In genomic region chr12:87021040-87021439, GRCm38 (mm10) we compare ENCODE assay signal across 21 mouse cellular contexts. TPM values are rescaled to one million over a fixed set of nuclear protein-coding genes. Genes with fewer than 3 reads are reported as not detected.
DNase-seq lines count a peak whose midpoint lies in the region; ATAC-seq lines count a peak whose summit lies in the region.
"Had no signal": no experiment of that assay in that cellular context is flagged by ENCODE, and none has a peak within 500 bp of the region (broad histone marks: within the 10 kb centered on the region; RNA-seq: fewer than 3 reads in every experiment).

Gene Tmem63c, plus strand, starts transcription at chr12:87021340.

- no peaks in the 10 kb centered on the region for H3K4me1 ChIP-seq in hindbrain, embryonic 14.5 days (replicated peaks; ENCODE audit: control insufficient read depth, insufficient read depth, low read length)
- peaks cover 1% of the 10 kb centered on the region for H3K4me1 ChIP-seq in hindbrain, embryonic 10.5 days (replicated peaks)
- H3K4me1 ChIP-seq in midbrain, embryonic 15.5 days, result peaks cover 2% of the 10 kb centered on the region; the same call in 1 of the 2 replicates
- peaks cover 1% of the 10 kb centered on the region for H3K4me1 ChIP-seq in midbrain, embryonic 10.5 days
- H3K4me1 ChIP-seq in intestine, embryonic 16.5 days (ENCODE audit: control insufficient read depth, insufficient read depth, low read length), result 0 out of 2 replicates have a peak, but pooled peaks cover 1% of the 10 kb centered on the region
- H3K4me1 ChIP-seq: embryonic facial prominence, embryonic 13.5 days; heart, embryonic 12.5 days; kidney, embryonic 15.5 days; neural tube, embryonic 13.5 days had no signal

- no peak within 1 kb of the TSS for H3K4me2 ChIP-seq in hindbrain, embryonic 14.5 days (replicated peaks)
- H3K4me2 ChIP-seq in midbrain, embryonic 15.5 days, result no peak within 1 kb of the TSS
- no peak within 1 kb of the TSS for H3K4me2 ChIP-seq in intestine, embryonic 16.5 days (ENCODE audit: low read depth, low read length)
- H3K4me2 ChIP-seq: embryonic facial prominence, embryonic 13.5 days; heart, embryonic 12.5 days; kidney, embryonic 15.5 days; liver, embryonic 13.5 days; neural tube, embryonic 13.5 days had no signal

- H3K36me3 ChIP-seq in hindbrain, embryonic 14.5 days (replicated peaks; ENCODE audit: control insufficient read depth, insufficient read depth), result no peaks in the 10 kb centered on the region
- no peaks in the 10 kb centered on the region for H3K36me3 ChIP-seq in hindbrain, embryonic 10.5 days
- H3K36me3 ChIP-seq in midbrain, embryonic 15.5 days (replicated peaks), result no peaks in the 10 kb centered on the region
- no peaks in the 10 kb centered on the region for H3K36me3 ChIP-seq in midbrain, embryonic 10.5 days
- H3K36me3 ChIP-seq in intestine, embryonic 16.5 days (ENCODE audit: control insufficient read depth, insufficient read depth, low read length), result no peaks in the 10 kb centered on the region
- H3K36me3 ChIP-seq: embryonic facial prominence, embryonic 13.5 days; heart, embryonic 12.5 days; kidney, embryonic 15.5 days; liver, embryonic 13.5 days; neural tube, embryonic 13.5 days had no signal

- DNase-seq in hindbrain, embryonic 14.5 days (ENCODE audit: low spot score), result no peak
- no peak for DNase-seq in hindbrain, embryonic 10.5 days (ENCODE audit: low spot score)
- DNase-seq in midbrain, embryonic 10.5 days (ENCODE audit: low spot score), result no peak
- DNase-seq in layer of hippocampus, postnatal 14 days (ENCODE audit: low spot score in 2 of 2), result no peak
- DNase-seq in left cerebral cortex, postnatal 25 days (ENCODE audit: low spot score in 2 of 2), result no peak
- DNase-seq in kidney, postnatal 10 days, result no peak
- DNase-seq: adrenal gland, postnatal 10 days; cerebellum, adult 9-10 months; gastrocnemius, postnatal 36 days; liver, embryonic 13.5 days; right cerebral cortex, postnatal 25 days; thymus, postnatal 14 days had no signal

- no peaks in the 10 kb centered on the region for H3K9me3 ChIP-seq in hindbrain, embryonic 14.5 days (ENCODE audit: control insufficient read depth, low read length)
- no peaks in the 10 kb centered on the region for H3K9me3 ChIP-seq in hindbrain, embryonic 10.5 days
- H3K9me3 ChIP-seq in midbrain, embryonic 15.5 days, result no peaks in the 10 kb centered on the region
- no peaks in the 10 kb centered on the region for H3K9me3 ChIP-seq in midbrain, embryonic 10.5 days (replicated peaks)
- no peaks in the 10 kb centered on the region for H3K9me3 ChIP-seq in intestine, embryonic 16.5 days (ENCODE audit: control insufficient read depth, low read length)
- H3K9me3 ChIP-seq: embryonic facial prominence, embryonic 13.5 days; heart, embryonic 12.5 days; kidney, embryonic 15.5 days; liver, embryonic 13.5 days; neural tube, embryonic 13.5 days had no signal

- H3K4me3 ChIP-seq in hindbrain, embryonic 14.5 days (replicated peaks; ENCODE audit: low read length), result no peak within 1 kb of the TSS
- no peak within 1 kb of the TSS for H3K4me3 ChIP-seq in hindbrain, embryonic 10.5 days
- H3K4me3 ChIP-seq in midbrain, embryonic 15.5 days, result no peak within 1 kb of the TSS
- H3K4me3 ChIP-seq in midbrain, embryonic 10.5 days, result no peak within 1 kb of the TSS
- H3K4me3 ChIP-seq in intestine, embryonic 16.5 days (ENCODE audit: low read length), result no peak within 1 kb of the TSS
- H3K4me3 ChIP-seq: embryonic facial prominence, embryonic 13.5 days; heart, embryonic 12.5 days; kidney, embryonic 15.5 days; liver, embryonic 13.5 days; neural tube, embryonic 13.5 days had no signal

- WGBS in hindbrain, embryonic 14.5 days, result 84% methylated on average over 6 of the region's 6 CpGs
- 81% methylated on average over 6 of the region's 6 CpGs for WGBS in hindbrain, embryonic 10.5 days
- WGBS in midbrain, embryonic 15.5 days, result 85% methylated on average over 6 of the region's 6 CpGs
- 78% methylated on average over 6 of the region's 6 CpGs for WGBS in midbrain, embryonic 10.5 days
- WGBS in intestine, embryonic 16.5 days, result 81% methylated on average over 6 of the region's 6 CpGs

- no peaks in the 10 kb centered on the region for H3K27me3 ChIP-seq in hindbrain, embryonic 14.5 days (ENCODE audit: control insufficient read depth, insufficient read depth, low read length)
- peaks cover 12% of the 10 kb centered on the region for H3K27me3 ChIP-seq in hindbrain, embryonic 10.5 days (ENCODE audit: insufficient read depth, poor library complexity, severe bottlenecking)
- H3K27me3 ChIP-seq in midbrain, embryonic 15.5 days (replicated peaks), result no peaks in the 10 kb centered on the region
- peaks cover 10% of the 10 kb centered on the region for H3K27me3 ChIP-seq in midbrain, embryonic 10.5 days (ENCODE audit: low read depth, poor library complexity, severe bottlenecking)
- H3K27me3 ChIP-seq in intestine, embryonic 16.5 days (replicated peaks; ENCODE audit: control insufficient read depth, insufficient read depth, low read length), result peaks cover 2% of the 10 kb centered on the region

- intact Hi-C loops in left cerebral cortex, postnatal 25 days (cut with DNase I), result no loop called here

- no peak for ATAC-seq in hindbrain, embryonic 14.5 days (ENCODE audit: low FRiP score)
- ATAC-seq in midbrain, embryonic 15.5 days (replicated peaks), result no peak
- ATAC-seq in intestine, embryonic 16.5 days, result no peak

- no peak within 1 kb of the TSS for H3K9ac ChIP-seq in hindbrain, embryonic 14.5 days
- no peak within 1 kb of the TSS for H3K9ac ChIP-seq in midbrain, embryonic 15.5 days
- no peak within 1 kb of the TSS for H3K9ac ChIP-seq in intestine, embryonic 16.5 days (ENCODE audit: low read depth, low read length)
- H3K9ac ChIP-seq: embryonic facial prominence, embryonic 13.5 days; heart, embryonic 12.5 days; kidney, embryonic 15.5 days; liver, embryonic 13.5 days; neural tube, embryonic 13.5 days had no signal

- H3K27ac ChIP-seq in hindbrain, embryonic 14.5 days, result no peak within 1 kb of the TSS
- no peak within 1 kb of the TSS for H3K27ac ChIP-seq in hindbrain, embryonic 10.5 days
- H3K27ac ChIP-seq in midbrain, embryonic 15.5 days, result no peak within 1 kb of the TSS
- H3K27ac ChIP-seq in midbrain, embryonic 10.5 days (replicated peaks), result no peak within 1 kb of the TSS
- H3K27ac ChIP-seq in intestine, embryonic 16.5 days (ENCODE audit: low read length), result no peak within 1 kb of the TSS
- H3K27ac ChIP-seq: embryonic facial prominence, embryonic 13.5 days; kidney, embryonic 15.5 days; liver, embryonic 13.5 days; neural tube, embryonic 13.5 days had no signal

RNA-seq across cellular contexts. Expression of gene Tmem63c, which starts in this region (rescaled TPM):
- polyA plus RNA-seq in hindbrain, embryonic 14.5 days (2014; fragmentation: Nextera tagmentation; extraction: Ambion mirVana), result 13.8 and 16.2 TPM in 2 replicates
- 0.10 and 0.35 TPM in 2 replicates for polyA plus RNA-seq in hindbrain, embryonic 10.5 days (2016; fragmentation: Nextera tagmentation; extraction: Ambion mirVana)
- polyA plus RNA-seq in midbrain, embryonic 15.5 days (2015; fragmentation: Nextera tagmentation; extraction: Ambion mirVana), result 11.1 and 12.7 TPM in 2 replicates
- 0.14 and 0.75 TPM in 2 replicates for polyA plus RNA-seq in midbrain, embryonic 10.5 days (2016; fragmentation: Nextera tagmentation; extraction: Ambion mirVana)
- 10 to 100 TPM; 30.3 to 33.4 TPM for total RNA-seq in layer of hippocampus, postnatal 14 days (2021)
- total RNA-seq in left cerebral cortex, postnatal 25 days (2021), result 10 to 100 TPM; 42.0 to 45.8 TPM
- polyA plus RNA-seq in intestine, embryonic 16.5 days (2015; fragmentation: Nextera tagmentation; extraction: Ambion mirVana), result 0.60 and 0.92 TPM in 2 replicates
- total RNA-seq: gastrocnemius, postnatal 36 days; monocyte, adult 5-6 weeks had no signal
- polyA plus RNA-seq: C2C12; heart, embryonic 12.5 days; limb, embryonic 11.5 days; liver, embryonic 13.5 days had no signal
